Mouse (Mus musculus) liver, adult 2 months (tissue): ENCODE data around the gene Necab2.

ENCODE experiments used
- CTCF ChIP-seq: fragments of 200-500 bp; IDR thresholded peaks from 2 replicates; pipeline ENCODE4 v1.5.1; 2011; ENCODE audit warnings: low read depth, low read length, control low read depth
- POLR2A ChIP-seq: fragments of 200-500 bp; IDR thresholded peaks from 2 replicates; pipeline ENCODE4 v1.6.1; 2011; ENCODE audit warnings: low read length, control low read depth; ENCODE audit not compliant: insufficient read depth; ENCODE audit errors: extremely low read depth

- no peak for TF ChIP-seq CTCF
- TF ChIP-seq POLR2A: no peak
Observed at GRCm38 (mm10) chr8:119420318-119420717, 26.2 kb upstream of the Necab2 start.
